Mouse (Mus musculus): Measurements from ENCODE around the gene Akr1c19.
A peak's percentile ranks its signal among the peaks of the same experiment; 100 is the strongest.
"Not testable (repeated sequence)": the region's sequence is repeated elsewhere in the genome, so short reads cannot be mapped to it uniquely, and the experiment has no call there.

Akr1c19 gene

DNA sequence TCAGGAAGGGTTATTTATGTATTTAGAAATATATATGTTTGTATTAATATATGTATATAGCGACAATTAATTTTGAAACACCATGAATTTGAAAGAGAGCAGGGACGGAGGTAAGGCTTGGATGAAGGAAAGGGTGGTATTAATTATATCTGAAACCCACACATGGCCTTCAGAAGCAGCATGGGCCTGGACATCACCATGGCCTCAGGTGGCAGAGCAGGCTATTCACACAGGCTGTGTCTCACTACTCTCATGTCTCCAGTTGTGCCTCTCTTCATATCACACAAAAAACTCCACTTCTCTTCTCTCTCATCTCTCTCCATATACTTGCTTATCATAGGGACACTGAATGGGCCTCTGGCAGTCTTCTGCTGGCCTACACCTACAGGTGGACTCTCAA, 37.0 kb downstream of the Akr1c19 start:
- DNase-seq (ENCODE audit: low spot score in 2 of 2) = not testable (repeated sequence)

GRCm38 (mm10) chr13:4270860-4271259, 42.4 kb downstream of the Akr1c19 start:
- no peak for DNase-seq (ENCODE audit: low spot score in 2 of 2)

- DNase-seq (ENCODE audit: low spot score in 2 of 2) = no peak
These were observed 49.0 kb downstream of the Akr1c19 start for GRCm38 (mm10) chr13:4277526-4277925.

DNA sequence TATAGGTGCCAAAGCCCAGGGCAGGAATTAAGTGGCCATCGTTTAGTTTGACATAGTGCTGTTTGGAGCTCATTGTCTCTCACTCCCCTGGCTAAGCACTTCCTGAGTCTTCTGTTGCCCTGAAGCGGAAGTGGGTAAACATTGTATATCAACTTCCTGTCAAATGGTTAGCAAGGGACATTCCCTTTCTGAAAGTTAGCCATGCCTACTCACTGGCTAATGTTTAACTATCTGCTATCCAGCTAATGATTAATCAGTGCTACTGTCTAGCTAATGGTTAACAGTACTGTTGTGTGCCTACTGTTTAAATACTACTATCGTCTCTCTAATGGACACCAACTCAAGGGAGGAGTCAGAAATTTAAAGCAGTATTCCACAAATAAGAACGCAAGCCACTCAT, 50.8 kb downstream of the Akr1c19 start, which contains the start of gene Akr1c12:
Gene Akr1c12 (minus strand): TSS at position 150 of the 400 bp plus-strand sequence.
- no peak for DNase-seq (ENCODE audit: low spot score in 2 of 2)

GRCm38 (mm10) chr13:4281471-4282412, 53.2 kb downstream of the Akr1c19 start:
- DNase-seq (ENCODE audit: low spot score in 2 of 2) = peak in 1 of 2 experiments; percentile 31

DNA sequence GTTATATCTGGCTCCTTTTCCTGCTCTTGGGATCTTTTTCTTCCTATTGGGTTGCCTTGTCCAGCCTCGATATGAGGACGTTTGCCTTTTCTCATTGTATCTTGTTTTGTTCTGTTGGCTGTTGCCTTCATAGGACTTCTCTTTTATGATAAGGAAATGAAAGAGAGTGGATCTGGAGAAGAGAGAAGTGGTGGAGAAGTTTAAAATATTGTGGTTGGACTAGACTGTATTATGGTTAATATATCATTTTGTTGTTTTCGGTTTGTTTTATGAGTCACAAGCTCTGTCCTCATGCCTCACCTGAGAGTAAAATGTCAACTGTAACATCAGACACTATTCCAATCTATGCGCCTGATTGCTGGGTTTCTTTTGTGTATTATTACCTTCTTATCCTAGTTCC, 68.5 kb downstream of the Akr1c19 start:
- DNase-seq (ENCODE audit: low spot score in 2 of 2) = no peak
